Mouse (Mus musculus): ENCODE results near the gene Orc1.
A peak's percentile ranks its signal among the peaks of the same experiment; 100 is the strongest.

The Orc1 gene

GRCm38 (mm10) chr4:108637721-108638120 lies 58.5 kb downstream of the Orc1 start:
- no peak for DNase-seq

- DNase-seq: peak; percentile 7
Observed at GRCm38 (mm10) chr4:108638752-108639151, 59.5 kb downstream of the Orc1 start.

- DNase-seq: peak; percentile 54
Observed at GRCm38 (mm10) chr4:108664407-108664806, 85.2 kb downstream of the Orc1 start.

Measured in retina, postnatal 1 day (tissue).